21 mouse cellular contexts compared by ENCODE assay signal in the genomic region with DNA sequence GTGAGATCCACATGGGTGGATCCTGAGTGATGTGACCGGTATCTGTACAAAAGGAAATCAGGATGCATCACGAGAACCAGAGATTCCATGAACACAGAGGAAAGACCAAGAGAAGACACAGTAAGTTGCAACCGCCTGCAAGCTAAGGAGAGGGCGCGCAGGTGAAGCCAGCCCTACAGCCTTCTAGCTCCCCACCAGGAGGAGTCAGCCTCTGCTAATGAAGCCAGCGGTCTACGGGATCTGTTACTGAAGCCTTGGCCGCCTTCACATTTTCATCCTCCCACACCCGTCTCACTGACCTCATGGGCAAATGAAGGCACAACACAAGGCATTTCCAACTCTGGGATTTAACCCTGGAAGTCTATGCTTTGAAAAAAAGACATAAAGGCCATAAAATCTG. TPM values are rescaled to one million over a fixed set of nuclear protein-coding genes. Genes with fewer than 3 reads are reported as not detected.
DNase-seq lines count a peak whose midpoint lies in the region; ATAC-seq and TF ChIP-seq lines count a peak whose summit lies in the region.
"Had no signal": no experiment of that assay in that cellular context is flagged by ENCODE, and none has a peak within 500 bp of the region (broad histone marks: within the 10 kb centered on the region; RNA-seq: fewer than 3 reads in every experiment).

No protein-coding gene starts in this region.

- no peaks in the 10 kb centered on the region for H3K9me3 ChIP-seq in liver, postnatal 0 days (ENCODE audit: low read length)
- no peaks in the 10 kb centered on the region for H3K9me3 ChIP-seq in liver, embryonic 12.5 days (replicated peaks)
- H3K9me3 ChIP-seq: embryonic facial prominence, embryonic 13.5 days; forebrain, embryonic 12.5 days; heart, embryonic 15.5 days; hindbrain, embryonic 13.5 days had no signal

- H3K4me1 ChIP-seq in liver, postnatal 0 days (ENCODE audit: insufficient read depth) = peaks cover 12% of the 10 kb centered on the region
- 0 out of 2 replicates have a peak, but pooled peaks cover 7% of the 10 kb centered on the region for H3K4me1 ChIP-seq in liver, embryonic 12.5 days

- H3K27me3 ChIP-seq in liver, postnatal 0 days (ENCODE audit: insufficient read depth, low read length) = no peaks in the 10 kb centered on the region
- H3K27me3 ChIP-seq in liver, embryonic 12.5 days (replicated peaks) = peaks cover 10% of the 10 kb centered on the region; the same call in 1 of the 2 replicates
- H3K27me3 ChIP-seq: embryonic facial prominence, embryonic 13.5 days; forebrain, embryonic 12.5 days; heart, embryonic 15.5 days; hindbrain, embryonic 13.5 days had no signal

- peak overlapping the region; percentile 94 for H3K27ac ChIP-seq in gastrocnemius, adult 2 months
- no peak overlapping the region for H3K27ac ChIP-seq in liver, postnatal 0 days (ENCODE audit: low read depth)
- H3K27ac ChIP-seq in liver, embryonic 12.5 days = no peak overlapping the region
- H3K27ac ChIP-seq: embryonic facial prominence, embryonic 13.5 days; forebrain, embryonic 12.5 days; heart, embryonic 15.5 days; hindbrain, embryonic 13.5 days; hindbrain, postnatal 0 days had no signal

- H3K4me2 ChIP-seq in liver, postnatal 0 days (ENCODE audit: low read depth, low read length) = no peak overlapping the region
- no peak overlapping the region for H3K4me2 ChIP-seq in liver, embryonic 12.5 days
- H3K4me2 ChIP-seq: embryonic facial prominence, embryonic 13.5 days; forebrain, embryonic 12.5 days; heart, embryonic 11.5 days; heart, embryonic 15.5 days; hindbrain, embryonic 13.5 days had no signal

- WGBS in liver, postnatal 0 days (ENCODE audit: insufficient replicate concordance) = 84% methylated on average over 9 of the region's 9 CpGs
- WGBS in liver, embryonic 12.5 days (ENCODE audit: insufficient replicate concordance) = 71% methylated on average over 9 of the region's 9 CpGs

- DNase-seq in gastrocnemius, adult 2 months = peak; percentile 51
- no peak for DNase-seq in gastrocnemius, adult 18-20 months (ENCODE audit: low spot score)
- DNase-seq in liver, postnatal 0 days = no peak
- DNase-seq in lung, postnatal 36 days = no peak
- no peak for DNase-seq in urinary bladder, postnatal 10 days (ENCODE audit: low spot score)
- DNase-seq: adrenal gland, adult 8-10 months; adrenal gland, postnatal 36 days; cerebellum, adult 2 months; cerebellum, postnatal 14 days; gastrocnemius, postnatal 25 days; heart, adult 11 months; heart, postnatal 14 days had no signal

- H3K36me3 ChIP-seq in liver, postnatal 0 days (replicated peaks; ENCODE audit: insufficient read depth, low read length) = 0 out of 2 replicates have a peak, but pooled peaks cover 2% of the 10 kb centered on the region
- no peaks in the 10 kb centered on the region for H3K36me3 ChIP-seq in liver, embryonic 12.5 days
- H3K36me3 ChIP-seq: heart, embryonic 15.5 days; hindbrain, embryonic 13.5 days had no signal

- peak; percentile 33; the same call in 1 of the 2 replicates for TF ChIP-seq CTCF in gastrocnemius, adult 2 months (IDR thresholded peaks at IDR 0.05)
- peak; percentile 14; the same call in 1 of the 2 replicates for TF ChIP-seq CTCF in liver, postnatal 0 days (IDR thresholded peaks at IDR 0.05; ENCODE audit: low read depth)

- no peak for ATAC-seq in liver, postnatal 0 days
- ATAC-seq in liver, embryonic 12.5 days = no peak
- ATAC-seq in megakaryocyte progenitor cell, adult 5-6 weeks (replicated peaks; ENCODE audit: poor library complexity) = 0 out of 2 replicates have a peak, but pooled peaks have one; percentile 6
- ATAC-seq: forebrain, embryonic 16.5 days; hindbrain, postnatal 0 days had no signal

- intact Hi-C loops in gastrocnemius, adult 2 months (cut with DNase I) = no loop called here

- no peak overlapping the region for H3K4me3 ChIP-seq in gastrocnemius, adult 2 months
- no peak overlapping the region for H3K4me3 ChIP-seq in liver, postnatal 0 days (ENCODE audit: low read depth, low read length)
- no peak overlapping the region for H3K4me3 ChIP-seq in liver, embryonic 12.5 days
- H3K4me3 ChIP-seq: embryonic facial prominence, embryonic 13.5 days; forebrain, embryonic 12.5 days; heart, embryonic 15.5 days; hindbrain, embryonic 13.5 days had no signal

- TF ChIP-seq EP300 in liver, postnatal 0 days (IDR thresholded peaks at IDR 0.05; ENCODE audit: low read depth) = no peak

- H3K9ac ChIP-seq in liver, postnatal 0 days (replicated peaks) = no peak overlapping the region
- no peak overlapping the region for H3K9ac ChIP-seq in liver, embryonic 12.5 days
- H3K9ac ChIP-seq: embryonic facial prominence, embryonic 13.5 days; forebrain, embryonic 12.5 days; heart, embryonic 15.5 days; hindbrain, embryonic 13.5 days had no signal

RNA-seq across cellular contexts. Expression of a gene that starts 38.0 kb away (rescaled TPM):
- total RNA-seq in gastrocnemius, adult 2 months (2021) = 10 to 100 TPM; 38.9 to 57.9 TPM
- 10 to 100 TPM; 36.4 to 42.2 TPM for total RNA-seq in gastrocnemius, adult 18-20 months (2021)
- polyA plus RNA-seq in liver, postnatal 0 days (2015; fragmentation: Nextera tagmentation; extraction: Ambion mirVana) = 2.5 and 2.9 TPM in 2 replicates
- 2.4 and 2.8 TPM in 2 replicates for polyA plus RNA-seq in liver, embryonic 12.5 days (2016; fragmentation: Nextera tagmentation; extraction: Ambion mirVana)
- 0.24 and 0.44 TPM in 2 replicates for total RNA-seq in megakaryocyte progenitor cell, adult 5-6 weeks (2015)
- 0.74 and 0.79 TPM in 2 replicates for total RNA-seq in megakaryocyte progenitor cell, adult 5-6 weeks (2017)

Comparison
In these comparisons a context has a peak if more than half of its experiments do, and no peak if none do; other contexts are left out.
1. RNA of a gene that starts 38.0 kb away (total RNA-seq): 38.9 to 57.9 TPM in gastrocnemius, adult 2 months and 36.4 to 42.2 TPM in gastrocnemius, adult 18-20 months; 0.24 to 0.79 TPM in megakaryocyte progenitor cell, adult 5-6 weeks; every median in the first group is over 10 times any median in the second.